Mouse (Mus musculus) kidney, postnatal 0 days (tissue): ENCODE data around the gene Plxna2. TPM values are rescaled to one million over a fixed set of nuclear protein-coding genes. Genes with fewer than 3 reads are reported as not detected.

Source experiments
- ATAC-seq: fragments of 200-750 bp; cut with Nextera tagmentation; replicated peaks from 2 replicates; pipeline ENCODE4 v1.8.0; 2017; ENCODE audit warnings: low read depth, moderate number of reproducible peaks, moderate TSS enrichment, moderate library complexity; ENCODE audit not compliant: low FRiP score
- DNase-seq: peaks from one replicate; pipeline ENCODE4 v3.0.0-alpha.2; 2016; ENCODE audit warnings: low spot score
- H3K27ac ChIP-seq: fragments of 300-500 bp; sonication (generic); 2 replicates; pipeline ENCODE4 v1.5.1; 2014; ENCODE audit warnings: mild to moderate bottlenecking
- H3K27me3 ChIP-seq: fragments of 300-500 bp; sonication (generic); 2 replicates; pipeline ENCODE4 v1.6.1; 2014; ENCODE audit warnings: low read length, mixed read lengths; ENCODE audit not compliant: insufficient read depth
- H3K36me3 ChIP-seq: fragments of 300-500 bp; sonication (generic); 2 replicates; pipeline ENCODE4 v1.6.1; 2014; ENCODE audit warnings: low read length, mixed read lengths; ENCODE audit not compliant: insufficient read depth
- H3K4me1 ChIP-seq: fragments of 300-500 bp; sonication (generic); replicated peaks from 2 replicates; pipeline ENCODE4 v1.6.1; 2014; ENCODE audit warnings: antibody characterized with exemption, low read length, mixed read lengths; ENCODE audit not compliant: insufficient read depth
- H3K4me2 ChIP-seq: fragments of 300-500 bp; sonication (generic); 2 replicates; pipeline ENCODE4 v1.6.1; 2014; ENCODE audit warnings: mild to moderate bottlenecking, low read length, moderate library complexity, mixed read lengths
- H3K4me3 ChIP-seq: fragments of 300-500 bp; sonication (generic); replicated peaks from 2 replicates; pipeline ENCODE4 v1.5.1; 2014; ENCODE audit warnings: low read depth, low read length
- H3K9ac ChIP-seq: fragments of 300-500 bp; sonication (generic); 2 replicates; pipeline ENCODE4 v1.6.1; 2014; ENCODE audit warnings: low read depth, low read length
- H3K9me3 ChIP-seq: fragments of 300-500 bp; sonication (generic); replicated peaks from 2 replicates; pipeline ENCODE4 v1.6.1; 2016; ENCODE audit warnings: low read length, inconsistent platforms, mixed read lengths
- CTCF ChIP-seq: IDR thresholded peaks from 2 replicates; pipeline ENCODE4 v1.5.1; 2016; ENCODE audit warnings: antibody characterized with exemption, low read depth, mild to moderate bottlenecking, moderate library complexity
- WGBS: fragments of 180-500 bp; shearing (Covaris S2); extraction: QIAGEN DNeasy Blood & Tissue Kit; methylation state at CpG from one replicate; pipeline ENCODE4 v1.1.7; 2014; 5-methylcytosine and 5-hydroxymethylcytosine counted together
- polyA plus RNA-seq: library from polyadenylated mRNA; unstranded; fragments of >200 nt; fragmentation: Nextera tagmentation; extraction: Ambion mirVana; gene quantifications from 2 replicates; pipeline ENCODE4 v1.2.1, GENCODE M21; 2015

Plxna2 gene
- polyA plus RNA-seq, 1 experiment from 2014 or later = 2.8 TPM

- Histone ChIP-seq H3K4me2 (no peak overlapping the region), H3K9me3 (no peaks in the 10 kb centered on the region), H3K27me3 (no peaks in the 10 kb centered on the region), H3K27ac (no peak overlapping the region), H3K4me1 (no peaks in the 10 kb centered on the region), H3K36me3 (no peaks in the 10 kb centered on the region), H3K4me3 (no peak overlapping the region), H3K9ac (no peak overlapping the region)
- 81% methylated on average over 1 of the region's 1 CpGs for WGBS
- no peak for DNase-seq
- ATAC-seq = no peak
- TF ChIP-seq CTCF = no peak
Observed at GRCm38 (mm10) chr1:194781556-194781955, 163.5 kb downstream of the Plxna2 start.

- Histone ChIP-seq H3K27me3 (no peaks in the 10 kb centered on the region), H3K36me3 (no peaks in the 10 kb centered on the region), H3K4me2 (no peak overlapping the region), H3K9me3 (no peaks in the 10 kb centered on the region), H3K9ac (no peak overlapping the region), H3K4me1 (no peaks in the 10 kb centered on the region), H3K27ac (no peak overlapping the region), H3K4me3 (no peak overlapping the region)
- no peak for TF ChIP-seq CTCF
- 44% methylated on average over 3 of the region's 3 CpGs for WGBS
- ATAC-seq = no peak
- DNase-seq = peak; percentile 18
Observed at GRCm38 (mm10) chr1:194782325-194782724, 164.3 kb downstream of the Plxna2 start.

- no peak overlapping the region for H3K4me2 ChIP-seq
- H3K27ac ChIP-seq = no peak overlapping the region
- no peaks in the 10 kb centered on the region for H3K9me3 ChIP-seq
- H3K9ac ChIP-seq = no peak overlapping the region
- no peaks in the 10 kb centered on the region for H3K27me3 ChIP-seq
- no peaks in the 10 kb centered on the region for H3K4me1 ChIP-seq
- WGBS = 100% methylated on average over 2 of the region's 2 CpGs
- no peaks in the 10 kb centered on the region for H3K36me3 ChIP-seq
- no peak for TF ChIP-seq CTCF
- no peak for ATAC-seq
- no peak for DNase-seq
- no peak overlapping the region for H3K4me3 ChIP-seq
Observed at GRCm38 (mm10) chr1:194787626-194788025, 169.6 kb downstream of the Plxna2 start.

GRCm38 (mm10) chr1:194793226-194793924, 175.4 kb downstream of the Plxna2 start:
- ATAC-seq (no peak), DNase-seq (no peak)
- no peaks in the 10 kb centered on the region for H3K9me3 ChIP-seq
- TF ChIP-seq CTCF = no peak
- no peaks in the 10 kb centered on the region for H3K27me3 ChIP-seq
- H3K36me3 ChIP-seq = peaks cover 23% of the 10 kb centered on the region; the same call in 1 of the 2 replicates
- 68% methylated on average over 8 of the region's 8 CpGs for WGBS
- H3K27ac ChIP-seq = no peak overlapping the region
- H3K4me3 ChIP-seq = no peak overlapping the region
- H3K4me1 ChIP-seq = no peaks in the 10 kb centered on the region
- no peak overlapping the region for H3K4me2 ChIP-seq
- H3K9ac ChIP-seq = no peak overlapping the region

GRCm38 (mm10) chr1:194795316-194795715, 177.3 kb downstream of the Plxna2 start:
- Histone ChIP-seq H3K4me3 (no peak overlapping the region), H3K36me3 (peaks cover 23% of the 10 kb centered on the region; the same call in 1 of the 2 replicates), H3K9ac (no peak overlapping the region), H3K27me3 (no peaks in the 10 kb centered on the region), H3K4me2 (no peak overlapping the region), H3K4me1 (no peaks in the 10 kb centered on the region), H3K27ac (no peak overlapping the region), H3K9me3 (no peaks in the 10 kb centered on the region)
- WGBS = 54% methylated on average over 3 of the region's 3 CpGs
- no peak for TF ChIP-seq CTCF
- DNase-seq = no peak
- ATAC-seq = no peak

GRCm38 (mm10) chr1:194797843-194798242, 179.8 kb downstream of the Plxna2 start:
- ATAC-seq (no peak), DNase-seq (no peak)
- Histone ChIP-seq H3K4me2 (no peak overlapping the region), H3K4me3 (no peak overlapping the region), H3K27ac (no peak overlapping the region), H3K4me1 (no peaks in the 10 kb centered on the region), H3K36me3 (peaks cover 23% of the 10 kb centered on the region), H3K9ac (no peak overlapping the region), H3K27me3 (no peaks in the 10 kb centered on the region), H3K9me3 (no peaks in the 10 kb centered on the region)
- 95% methylated on average over 1 of the region's 1 CpGs for WGBS
- TF ChIP-seq CTCF = no peak

GRCm38 (mm10) chr1:194798511-194798910, 180.5 kb downstream of the Plxna2 start:
- TF ChIP-seq CTCF = no peak
- no peak for ATAC-seq
- H3K4me1 ChIP-seq = no peaks in the 10 kb centered on the region
- no peak overlapping the region for H3K27ac ChIP-seq
- H3K27me3 ChIP-seq = no peaks in the 10 kb centered on the region
- peaks cover 23% of the 10 kb centered on the region for H3K36me3 ChIP-seq
- no peak for DNase-seq
- no peak overlapping the region for H3K4me3 ChIP-seq
- H3K4me2 ChIP-seq = no peak overlapping the region
- no peaks in the 10 kb centered on the region for H3K9me3 ChIP-seq
- no peak overlapping the region for H3K9ac ChIP-seq
